Mouse (Mus musculus): ENCODE data around the gene Gata2. TPM values are rescaled to one million over a fixed set of nuclear protein-coding genes. Genes with fewer than 3 reads are reported as not detected.

Gata2 gene
- total RNA-seq, 4 experiments from 2014 or later: 29.3 to 72.4 (median 56.5) TPM

DNA sequence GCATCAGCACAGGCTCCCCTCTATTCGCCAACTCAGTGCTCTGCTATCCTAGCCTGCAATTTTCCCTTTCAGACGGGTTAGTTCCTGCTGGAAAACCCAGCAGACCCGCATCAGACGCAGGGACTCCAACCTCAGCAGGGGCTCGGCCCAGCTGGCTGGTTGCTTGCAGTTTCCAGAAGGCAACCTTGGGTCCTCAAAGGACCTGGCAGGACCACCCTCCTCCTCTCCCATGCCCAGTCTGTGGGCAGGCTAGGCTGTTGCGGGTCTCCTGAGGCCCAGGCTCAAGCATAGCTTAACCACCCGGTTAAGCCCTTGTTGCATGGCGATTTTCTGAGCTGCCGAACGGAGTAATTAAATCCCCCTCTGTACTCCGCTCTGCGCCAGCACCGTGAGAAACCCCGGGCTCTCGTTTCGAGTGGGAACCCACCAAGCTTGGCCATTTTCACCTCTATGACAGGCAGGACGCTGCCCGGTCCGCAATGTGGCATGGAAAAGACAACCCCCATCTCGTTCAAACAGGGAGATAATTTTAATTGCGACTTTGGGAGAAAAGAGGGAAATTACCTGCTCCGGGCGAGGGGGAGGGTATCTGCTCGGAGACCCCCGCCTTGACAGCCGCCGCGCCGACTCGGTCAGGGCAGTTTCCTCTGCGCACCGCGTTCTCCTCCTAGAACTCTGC, 2.5 kb downstream of the Gata2 start:
- no peak for DNase-seq

DNA sequence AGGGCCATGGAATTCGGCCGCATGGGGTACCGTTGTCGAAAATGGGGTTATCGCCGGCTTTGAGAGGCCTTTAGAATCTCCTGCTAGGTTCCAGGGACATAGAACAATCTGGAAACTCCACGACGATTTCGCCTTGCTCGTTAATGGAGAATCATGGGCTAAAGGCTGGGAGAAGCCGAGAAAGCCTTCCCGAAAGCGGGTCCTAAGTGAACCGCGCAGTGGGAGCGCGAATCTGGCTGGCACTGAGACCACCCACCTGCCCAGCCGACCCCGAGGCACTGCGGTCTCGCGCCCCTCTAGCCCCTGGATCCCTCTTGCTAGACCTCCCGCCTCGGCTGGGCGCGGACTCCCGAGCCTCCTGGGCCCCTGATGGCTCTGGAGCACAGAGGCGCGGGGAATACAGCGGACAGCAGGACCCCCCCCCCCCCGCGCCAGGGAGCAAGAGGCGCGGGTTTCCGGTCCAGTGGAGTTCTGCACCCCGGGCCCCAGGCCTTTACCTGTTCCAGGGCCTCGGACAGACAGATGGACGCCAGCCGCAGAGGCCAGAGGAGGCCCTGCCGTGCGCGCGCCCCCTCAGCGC, 3.1 kb downstream of the Gata2 start:
- DNase-seq: no peak

DNA sequence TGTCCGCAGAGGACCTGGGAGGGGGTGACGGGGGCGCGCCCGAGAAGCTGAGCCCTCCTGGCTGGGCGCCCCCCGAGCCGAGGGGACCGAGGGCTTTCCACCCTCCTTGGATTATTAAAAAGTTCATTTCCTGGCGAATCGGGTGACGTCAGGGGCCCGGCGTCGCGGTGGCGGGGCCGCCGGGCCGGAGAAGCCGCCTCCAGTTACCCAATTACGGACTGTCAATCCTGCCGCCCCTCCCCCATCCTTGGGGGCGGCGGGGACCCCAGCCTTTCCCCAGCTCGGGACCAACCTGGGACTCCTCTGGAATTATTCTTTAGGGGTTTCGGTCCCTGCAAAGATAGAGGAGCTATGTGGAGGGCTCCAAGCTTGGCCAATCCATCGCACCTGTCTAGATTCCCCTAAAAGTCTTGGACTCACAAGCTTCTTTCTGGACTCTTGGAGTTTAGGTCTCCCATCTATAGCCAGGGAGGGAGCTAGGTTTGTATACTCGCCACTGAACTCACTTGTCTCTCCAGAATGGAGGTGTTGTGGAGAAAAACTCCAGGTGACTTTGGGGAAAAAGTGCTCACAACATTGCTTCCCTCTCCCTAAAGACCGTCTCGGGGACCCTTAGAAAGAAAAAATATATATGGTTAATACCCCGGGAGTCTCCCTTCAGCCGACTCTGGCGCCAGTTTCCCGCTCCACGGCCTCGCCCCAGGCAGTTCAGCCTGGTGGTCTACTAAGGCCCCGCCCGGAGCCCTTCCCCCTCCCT, 3.8 kb downstream of the Gata2 start:
- no peak for DNase-seq

DNA sequence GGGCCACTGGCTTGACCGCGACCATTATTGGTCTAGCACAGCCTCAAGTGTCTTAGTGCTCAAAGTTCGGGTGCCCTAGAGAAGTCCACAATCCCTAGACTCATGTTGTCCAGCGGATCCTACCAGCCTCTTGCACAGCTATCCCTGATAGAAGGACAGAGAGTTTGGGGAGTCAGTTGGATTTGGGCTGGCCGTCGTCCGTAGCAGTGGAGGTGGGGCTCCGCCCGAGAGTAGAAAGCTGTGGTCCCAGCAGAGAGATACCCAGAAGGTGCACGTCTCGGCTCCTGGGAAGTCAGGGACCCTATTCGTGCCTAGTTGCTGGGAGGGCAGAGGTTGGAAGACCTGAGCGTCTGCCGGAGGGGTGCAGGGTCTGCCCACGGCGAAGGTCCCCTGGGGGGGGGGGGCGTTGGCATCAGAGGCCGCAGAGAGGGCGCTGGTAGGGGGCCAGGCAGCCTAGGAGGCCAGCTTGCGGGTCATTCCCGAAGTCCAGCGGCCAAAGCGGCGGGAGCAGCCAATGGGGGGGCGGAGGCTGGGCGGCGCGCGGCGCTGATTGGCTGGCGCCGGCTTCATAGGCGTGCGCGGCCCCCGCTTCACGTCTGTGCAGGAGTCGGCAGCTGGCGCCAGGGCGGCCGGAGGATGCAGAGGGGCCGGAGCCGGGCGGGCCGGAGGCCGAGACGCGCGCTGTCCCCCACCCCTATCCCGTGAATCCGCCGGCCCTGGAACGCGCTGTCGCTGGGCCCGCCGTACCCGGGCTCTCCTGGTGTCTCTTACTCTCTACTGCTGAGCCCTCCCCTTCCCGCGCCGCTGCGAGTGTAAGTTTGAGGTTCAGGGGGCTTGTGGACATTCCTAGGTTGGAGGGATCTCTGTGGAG, 4.6 kb downstream of the Gata2 start:
- peak; percentile 76 for DNase-seq

DNA sequence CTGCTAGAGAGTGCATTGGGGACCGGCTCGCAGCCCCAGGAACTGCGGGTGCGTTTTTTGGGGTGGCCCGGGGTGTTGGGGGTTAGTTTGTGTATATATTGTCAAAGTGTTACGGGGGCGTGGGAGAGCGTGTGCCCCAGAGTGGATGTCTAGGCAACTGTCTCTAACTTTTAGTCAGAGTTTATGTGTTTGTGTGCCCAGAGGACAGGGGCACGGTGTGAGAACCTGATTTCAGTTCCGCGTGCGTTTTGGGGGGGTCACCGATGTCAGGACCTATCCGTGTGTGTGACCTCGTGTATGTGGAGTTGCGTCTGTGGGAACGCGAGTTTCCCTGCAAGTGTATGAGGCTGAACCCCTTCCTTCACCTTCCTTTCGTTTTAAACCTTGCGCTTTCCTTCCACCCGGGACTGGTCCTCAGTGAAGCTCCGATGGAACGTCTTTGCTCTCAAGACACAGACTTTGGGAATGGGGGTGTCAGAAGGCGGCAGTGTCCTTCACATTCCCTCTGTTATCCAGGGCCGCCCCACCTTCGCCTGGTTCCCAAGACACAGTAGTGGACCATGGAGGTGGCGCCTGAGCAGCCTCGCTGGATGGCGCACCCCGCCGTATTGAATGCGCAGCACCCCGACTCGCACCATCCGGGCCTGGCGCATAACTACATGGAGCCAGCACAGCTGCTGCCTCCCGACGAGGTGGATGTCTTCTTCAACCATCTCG, 5.5 kb downstream of the Gata2 start:
- no peak for DNase-seq

DNA sequence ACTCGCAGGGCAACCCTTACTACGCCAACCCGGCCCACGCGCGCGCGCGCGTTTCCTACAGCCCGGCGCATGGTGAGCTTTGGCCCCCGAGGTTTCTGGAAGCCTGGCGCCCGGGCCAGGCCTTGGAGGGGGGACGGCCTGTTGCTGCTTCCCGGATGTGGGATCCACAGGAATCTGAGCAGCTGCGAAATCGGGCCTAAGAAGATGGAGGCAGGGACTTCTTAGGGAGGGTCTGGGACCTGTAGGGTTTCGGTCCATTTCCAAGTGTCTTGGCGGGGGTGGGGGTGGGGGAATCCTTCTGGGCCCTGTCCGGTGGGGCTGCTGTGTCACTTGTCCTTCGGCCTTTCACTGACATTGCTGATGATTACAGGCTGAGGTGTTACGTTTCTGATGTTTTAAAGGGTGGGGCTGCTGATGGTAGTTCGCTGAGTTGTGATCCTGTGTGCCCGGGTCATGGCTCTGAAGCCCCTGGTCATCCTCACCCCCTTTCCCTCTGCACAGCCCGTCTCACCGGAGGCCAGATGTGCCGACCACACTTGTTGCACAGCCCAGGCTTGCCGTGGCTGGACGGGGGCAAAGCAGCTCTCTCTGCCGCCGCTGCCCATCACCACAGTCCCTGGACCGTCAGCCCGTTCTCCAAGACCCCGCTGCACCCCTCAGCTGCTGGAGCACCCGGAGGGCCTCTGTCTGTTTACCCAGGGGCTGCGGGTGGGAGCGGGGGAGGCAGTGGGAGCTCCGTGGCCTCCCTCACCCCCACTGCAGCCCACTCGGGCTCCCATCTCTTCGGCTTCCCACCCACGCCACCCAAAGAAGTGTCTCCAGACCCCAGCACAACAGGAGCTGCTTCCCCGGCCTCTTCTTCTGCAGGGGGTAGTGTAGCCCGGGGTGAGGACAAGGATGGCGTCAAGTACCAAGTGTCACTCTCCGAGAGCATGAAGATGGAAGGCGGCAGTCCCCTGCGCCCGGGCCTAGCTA, 6.3 kb downstream of the Gata2 start:
- no peak for DNase-seq

DNA sequence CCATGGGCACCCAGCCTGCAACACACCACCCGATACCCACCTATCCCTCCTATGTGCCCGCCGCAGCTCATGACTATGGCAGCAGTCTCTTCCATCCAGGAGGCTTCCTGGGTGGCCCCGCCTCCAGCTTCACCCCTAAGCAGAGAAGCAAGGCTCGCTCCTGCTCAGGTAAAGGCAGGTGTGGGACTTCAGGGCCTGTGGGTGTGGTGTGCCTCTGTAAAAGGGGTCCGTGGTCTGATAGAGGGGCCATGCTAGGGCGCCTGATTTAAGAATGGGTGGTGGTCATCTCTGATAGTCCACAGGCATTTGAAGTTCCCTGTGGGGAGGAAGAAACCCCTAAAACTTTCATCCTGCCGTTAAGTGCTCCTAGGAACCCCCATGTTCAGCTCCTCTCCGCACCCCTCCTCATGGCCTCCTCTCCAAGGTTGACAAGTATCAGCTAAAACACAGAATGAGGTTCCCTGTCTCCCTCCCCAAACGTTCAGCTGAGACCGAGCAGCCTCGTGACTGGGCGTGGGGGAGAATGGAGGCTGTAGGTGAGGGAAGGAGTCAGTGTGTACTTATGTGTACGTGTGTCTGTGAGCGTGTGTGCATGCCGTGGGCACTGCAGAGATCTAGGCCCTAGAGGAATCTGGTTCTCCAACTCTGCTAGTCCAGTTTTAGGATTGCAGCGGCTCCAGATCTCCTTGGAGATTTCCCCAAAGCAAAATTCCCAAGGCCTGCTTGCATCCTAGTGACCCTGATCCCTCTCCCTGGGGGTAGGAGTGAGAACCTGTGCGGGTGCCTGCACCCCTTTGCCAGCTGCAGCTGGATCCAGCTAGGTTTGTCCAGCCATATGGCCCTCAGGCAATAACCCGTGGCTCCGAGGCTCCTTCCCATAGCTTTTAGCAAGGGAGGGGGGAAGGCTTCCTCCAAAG, 7.3 kb downstream of the Gata2 start:
- no peak for DNase-seq

DNA sequence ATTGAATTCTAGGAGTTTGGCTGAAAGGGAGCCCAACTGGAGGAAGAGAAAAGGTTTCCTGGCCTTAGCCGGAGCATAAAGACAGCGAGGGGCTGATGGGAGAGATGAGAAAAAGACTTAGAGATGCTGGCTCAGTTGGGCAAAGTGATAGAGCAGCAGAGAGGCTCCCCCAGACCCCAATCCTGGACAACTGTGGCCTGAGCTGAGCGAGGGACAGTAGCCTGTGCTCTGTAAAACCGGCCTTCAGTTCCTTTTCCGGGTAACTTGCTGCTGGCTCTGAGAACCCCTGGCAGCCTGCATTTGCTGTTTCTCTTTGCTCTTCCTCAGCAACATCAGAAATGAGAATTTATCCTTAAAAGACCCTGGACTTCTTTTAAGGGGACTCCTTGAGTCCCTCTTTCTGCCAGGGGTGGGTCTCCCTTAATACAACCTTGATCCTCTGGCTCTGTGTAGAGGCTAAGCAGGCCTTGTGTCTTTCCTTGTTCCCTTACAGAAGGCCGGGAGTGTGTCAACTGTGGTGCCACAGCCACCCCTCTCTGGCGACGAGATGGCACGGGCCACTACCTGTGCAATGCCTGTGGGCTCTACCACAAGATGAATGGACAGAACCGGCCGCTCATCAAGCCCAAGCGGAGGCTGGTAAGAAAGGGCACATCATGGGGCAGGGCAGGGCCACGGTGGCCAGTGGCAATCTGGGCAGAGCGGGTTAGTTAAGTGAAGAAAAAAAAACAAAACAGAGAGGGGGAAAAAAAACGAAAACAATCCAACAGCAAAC, 8.4 kb downstream of the Gata2 start:
- no peak for DNase-seq

DNA sequence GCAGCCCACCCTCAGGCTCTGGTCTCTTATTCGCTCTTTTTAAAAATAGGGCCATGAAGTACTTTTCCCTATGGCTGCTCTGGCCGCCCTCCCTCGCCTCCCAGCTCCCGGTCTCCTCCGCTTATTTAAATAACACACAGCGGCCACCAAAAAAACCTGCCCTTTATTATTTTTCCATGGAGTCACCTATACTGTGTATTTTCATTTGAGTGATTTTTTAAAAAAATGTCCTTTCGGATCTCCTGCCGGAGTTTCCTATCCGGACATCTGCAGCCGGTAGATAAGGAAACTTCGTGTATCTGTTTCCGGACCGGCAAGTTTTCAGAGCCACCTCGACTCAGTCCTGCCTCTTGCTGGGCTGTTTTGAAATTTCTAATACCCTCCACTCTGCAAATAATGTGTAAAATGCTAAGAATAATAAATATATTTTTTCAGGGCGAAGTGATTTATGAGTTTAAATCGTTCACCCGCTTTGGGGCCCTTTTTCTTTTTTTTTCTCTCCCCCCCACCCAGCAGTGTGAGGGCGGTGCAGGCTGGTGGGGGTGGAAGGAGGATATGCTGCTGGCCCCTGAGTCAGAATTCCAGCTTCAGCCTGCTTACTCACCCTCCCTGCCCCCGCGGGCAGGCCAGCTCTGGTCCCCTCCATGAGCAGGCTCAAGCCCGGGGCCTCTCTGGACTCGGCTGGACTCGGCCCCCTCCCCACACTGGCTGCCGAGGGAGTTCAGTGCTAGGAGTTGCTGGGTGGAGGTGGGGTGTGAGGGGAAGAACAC, 9.4 kb downstream of the Gata2 start:
- no peak for DNase-seq

DNA sequence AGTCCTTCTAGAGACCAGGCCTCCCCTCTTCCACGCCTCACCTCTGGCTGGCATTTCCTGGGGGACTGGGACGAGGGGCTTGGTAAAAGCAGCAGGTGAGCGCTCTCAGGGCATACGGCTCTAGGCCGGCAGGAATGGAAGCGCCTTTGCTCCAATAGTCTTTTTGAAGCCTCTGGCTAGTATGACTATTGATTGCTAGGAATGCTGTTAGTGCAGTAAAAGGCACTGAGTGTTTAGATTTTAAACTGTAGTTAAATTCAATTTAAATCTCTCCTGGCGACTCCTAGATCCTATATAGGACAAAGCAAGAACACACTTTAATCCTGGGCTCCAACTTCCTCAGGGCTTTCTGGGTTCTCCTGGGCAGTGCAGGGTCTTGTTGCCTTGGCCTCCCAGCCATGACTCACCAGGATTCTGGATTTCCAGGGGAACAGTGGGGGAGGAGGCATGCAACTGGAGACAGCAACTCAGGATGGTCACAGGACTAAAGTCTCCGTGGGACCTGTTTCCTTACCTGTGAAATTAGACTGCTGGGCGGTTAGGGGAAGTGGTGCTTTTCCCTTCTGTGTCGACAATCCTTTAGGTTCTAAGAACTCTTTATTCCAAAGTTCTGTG, 10.2 kb downstream of the Gata2 start:
- DNase-seq: no peak

DNA sequence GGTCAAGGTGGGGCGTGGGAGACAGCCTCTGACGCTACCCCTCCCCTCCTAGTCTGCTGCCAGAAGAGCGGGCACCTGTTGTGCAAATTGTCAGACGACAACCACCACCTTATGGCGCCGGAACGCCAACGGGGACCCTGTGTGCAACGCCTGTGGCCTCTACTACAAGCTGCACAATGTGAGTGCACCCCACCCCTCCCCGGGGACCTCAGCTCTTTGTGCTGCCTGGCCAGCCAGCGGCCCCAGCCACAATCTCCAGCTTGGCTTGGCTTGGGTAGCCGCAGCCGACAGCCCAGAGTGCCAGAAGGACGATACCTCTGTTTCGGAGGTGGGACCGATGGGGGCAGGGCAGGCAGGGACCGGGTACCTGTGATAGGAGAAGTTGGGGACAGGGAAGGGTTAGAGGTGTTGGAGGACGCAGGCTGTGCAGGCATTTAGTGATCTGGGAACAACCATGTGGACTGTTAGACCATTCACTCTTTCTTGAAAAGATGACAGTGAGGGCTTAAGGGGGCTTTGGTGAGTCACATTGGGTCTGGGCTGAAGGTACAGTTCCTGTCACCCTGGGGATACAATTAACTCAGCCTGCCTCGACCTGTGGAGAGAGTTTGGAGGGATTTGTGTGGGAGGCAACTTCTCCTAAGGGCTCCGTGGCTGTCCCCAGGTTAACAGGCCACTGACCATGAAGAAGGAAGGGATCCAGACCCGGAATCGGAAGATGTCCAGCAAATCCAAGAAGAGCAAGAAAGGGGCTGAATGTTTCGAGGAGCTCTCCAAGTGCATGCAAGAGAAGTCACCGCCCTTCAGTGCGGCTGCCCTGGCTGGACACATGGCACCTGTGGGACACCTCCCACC, 11.1 kb downstream of the Gata2 start:
- no peak for DNase-seq

DNA sequence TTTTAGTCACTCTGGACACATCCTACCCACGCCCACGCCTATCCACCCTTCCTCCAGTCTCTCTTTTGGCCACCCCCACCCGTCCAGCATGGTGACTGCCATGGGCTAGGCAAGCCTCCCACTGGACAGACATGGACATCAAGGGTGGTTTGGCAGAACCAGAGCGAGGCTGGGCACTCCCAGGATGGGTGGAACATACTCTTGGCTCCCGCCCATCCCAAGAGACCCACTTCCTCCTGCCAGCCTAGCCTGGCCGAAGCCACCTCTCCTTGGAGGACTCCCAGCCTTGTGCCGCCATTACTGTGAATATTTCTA, 11.7 kb downstream of the Gata2 start:
- DNase-seq: no peak

DNA sequence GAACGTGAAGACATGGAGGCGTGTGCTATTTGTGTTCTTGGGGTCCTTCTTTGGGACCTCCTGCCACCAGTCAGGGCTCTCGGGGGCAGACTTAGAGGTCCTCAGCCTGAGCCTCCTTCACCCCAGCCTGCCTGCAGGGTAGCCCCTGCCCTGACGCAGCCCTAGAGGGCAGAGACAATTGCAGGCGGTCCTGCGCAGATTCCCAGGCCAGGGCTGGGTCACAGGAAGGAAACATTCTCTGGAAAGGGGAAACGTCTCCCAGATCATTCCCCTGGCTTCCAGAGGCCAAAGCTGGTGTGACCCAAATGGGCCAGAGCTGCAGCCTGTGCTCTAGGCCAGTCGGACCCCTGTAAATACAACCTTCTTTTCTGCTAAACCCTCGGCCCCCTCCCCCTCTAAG, 12.2 kb downstream of the Gata2 start:
- DNase-seq: no peak

DNA sequence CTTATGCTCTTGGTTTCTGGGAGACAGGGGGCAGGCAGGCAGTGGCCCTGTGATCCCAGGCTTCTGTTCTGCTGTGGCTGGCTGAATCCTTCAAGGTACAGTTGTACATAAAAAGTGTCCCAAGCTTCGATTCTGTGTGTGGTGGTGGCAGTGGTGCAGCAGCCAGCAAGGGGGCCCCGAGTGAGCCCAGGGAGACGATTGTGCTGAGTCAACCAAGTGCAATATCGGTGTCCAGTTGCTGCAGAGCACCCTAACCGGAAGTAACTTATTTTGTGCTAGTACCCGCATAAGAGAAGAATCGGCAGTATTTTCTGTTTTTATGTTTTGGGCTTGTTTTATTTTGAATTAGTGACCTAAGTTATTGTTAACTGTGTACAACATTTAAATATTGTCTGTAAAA, 12.9 kb downstream of the Gata2 start:
- DNase-seq: no peak

DNA sequence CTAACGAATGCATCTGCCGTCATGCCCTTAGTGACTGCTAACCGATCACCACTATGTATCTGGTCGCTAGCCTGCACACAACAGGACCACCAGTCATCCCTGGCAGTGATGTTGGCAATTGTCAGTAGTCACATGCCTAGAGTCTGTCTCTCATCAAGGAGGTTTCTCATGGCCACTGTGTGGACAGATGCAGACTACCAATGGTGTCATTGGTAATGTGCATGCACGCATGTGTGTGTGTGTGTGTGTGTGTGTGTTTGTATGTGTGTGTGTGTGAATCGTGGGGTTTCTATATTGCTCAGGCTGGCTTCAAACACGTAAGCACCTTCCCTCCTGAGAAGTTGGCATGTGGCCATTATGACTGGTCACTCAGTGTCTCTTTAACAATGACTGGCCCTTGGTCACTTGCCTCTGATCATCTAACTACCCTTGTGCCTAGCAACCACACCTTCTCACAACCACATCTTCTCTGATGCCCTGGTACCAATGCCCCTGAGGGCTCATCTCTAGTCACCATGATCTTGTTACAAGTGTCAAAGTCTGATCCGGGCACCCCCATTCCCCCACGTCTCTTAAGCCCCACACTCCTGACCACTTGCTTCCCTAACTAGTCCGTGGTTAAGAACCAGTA, 13.8 kb downstream of the Gata2 start:
- DNase-seq: no peak

DNA sequence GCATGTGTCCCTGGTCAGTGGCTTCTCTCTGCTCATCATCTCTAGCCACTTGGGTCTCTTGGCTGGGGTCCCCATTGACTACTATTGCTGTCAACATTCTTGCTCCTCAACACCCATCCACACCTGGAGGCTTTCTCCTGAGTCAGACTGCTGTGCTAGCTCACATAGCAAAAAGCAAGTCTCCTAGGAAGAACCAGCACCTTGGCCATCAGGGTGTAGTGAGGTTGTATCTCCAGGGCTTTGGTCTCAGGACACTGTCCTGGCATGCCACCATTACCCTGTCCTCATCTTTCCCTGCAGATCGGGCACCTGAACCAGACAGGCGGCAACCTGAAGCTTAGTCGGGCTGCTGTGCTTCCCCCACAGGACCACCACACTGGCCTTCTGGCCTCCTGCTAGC, 14.6 kb downstream of the Gata2 start:
- no peak for DNase-seq

DNA sequence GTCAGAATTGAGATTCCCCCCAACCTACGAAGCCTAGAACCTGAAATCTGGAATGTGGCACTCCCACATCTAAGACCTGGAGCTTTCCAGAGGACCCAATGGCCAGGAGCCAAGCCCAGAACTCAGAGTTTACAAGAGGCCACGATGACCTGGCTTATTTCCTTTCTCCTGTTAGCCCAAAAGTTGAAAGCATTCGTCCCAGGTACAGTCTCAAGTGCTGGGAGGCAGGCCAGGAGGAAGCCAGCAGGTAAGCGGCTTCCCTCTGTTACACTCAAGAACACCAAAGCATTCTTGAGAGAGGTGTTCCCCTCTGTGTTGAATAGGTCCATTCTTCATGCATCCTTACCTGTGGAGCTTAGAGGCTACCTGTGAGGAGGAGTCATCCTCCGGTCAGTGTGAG, 15.8 kb downstream of the Gata2 start:
- DNase-seq: no peak

Data from adrenal gland, adult 8-10 months (tissue).